Mouse (Mus musculus): ENCODE data around the gene Rtp3. TPM values are rescaled to one million over a fixed set of nuclear protein-coding genes. Genes with fewer than 3 reads are reported as not detected.

The Rtp3 gene
- polyA plus RNA-seq, 1 experiment from 2014 or later = not detected

DNA sequence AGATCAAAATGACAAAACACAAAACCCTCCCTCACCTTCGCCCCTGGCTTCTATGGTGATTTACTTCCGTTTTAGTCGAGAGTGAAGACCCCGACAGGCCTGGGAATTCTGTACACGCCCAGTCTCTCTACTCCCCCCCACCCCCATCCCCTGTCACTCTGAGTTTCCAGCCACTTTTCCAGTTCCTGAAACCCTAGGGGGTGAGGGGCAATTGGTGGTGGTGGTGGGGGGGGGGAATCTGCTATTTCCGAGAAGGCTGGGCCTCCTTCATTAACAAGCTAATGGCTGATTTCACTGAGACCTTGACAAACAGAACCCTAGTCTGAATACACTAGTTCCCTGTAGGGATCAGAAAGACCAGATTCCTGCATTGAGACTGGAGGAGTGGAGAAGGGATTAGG, 43.1 kb downstream of the Rtp3 start:
- Histone ChIP-seq H3K4me1 (ENCODE audit: control insufficient read depth, insufficient read depth, low read length) (0 out of 2 replicates have a peak, but pooled peaks cover 5% of the 10 kb centered on the region), H3K36me3 (ENCODE audit: control insufficient read depth, insufficient read depth, low read length) (no peaks in the 10 kb centered on the region), H3K4me2 (replicated peaks; ENCODE audit: low read depth, low read length) (no peak overlapping the region), H3K9me3 (ENCODE audit: control insufficient read depth, low read depth, low read length) (no peaks in the 10 kb centered on the region), H3K27ac (ENCODE audit: low read length) (no peak overlapping the region), H3K4me3 (ENCODE audit: low read depth, low read length) (no peak overlapping the region), H3K9ac (replicated peaks; ENCODE audit: low read depth, low read length) (no peak overlapping the region), H3K27me3 (ENCODE audit: control insufficient read depth, insufficient read depth, low read length) (peaks cover 21% of the 10 kb centered on the region)
- WGBS = 19% methylated on average over 6 of the region's 6 CpGs
- no peak for ATAC-seq (ENCODE audit: insufficient number of reproducible peaks, insufficient read depth, low FRiP score, low read depth)

- 0 out of 2 replicates have a peak, but pooled peaks cover 5% of the 10 kb centered on the region for H3K4me1 ChIP-seq (ENCODE audit: control insufficient read depth, insufficient read depth, low read length)
- H3K36me3 ChIP-seq (ENCODE audit: control insufficient read depth, insufficient read depth, low read length) = no peaks in the 10 kb centered on the region
- no peak overlapping the region for H3K4me2 ChIP-seq (replicated peaks; ENCODE audit: low read depth, low read length)
- peaks cover 21% of the 10 kb centered on the region for H3K27me3 ChIP-seq (ENCODE audit: control insufficient read depth, insufficient read depth, low read length)
- no peak overlapping the region for H3K9ac ChIP-seq (replicated peaks; ENCODE audit: low read depth, low read length)
- H3K9me3 ChIP-seq (ENCODE audit: control insufficient read depth, low read depth, low read length) = no peaks in the 10 kb centered on the region
- WGBS = 17% methylated on average over 20 of the region's 20 CpGs
- no peak overlapping the region for H3K4me3 ChIP-seq (ENCODE audit: low read depth, low read length)
- no peak for ATAC-seq (ENCODE audit: insufficient number of reproducible peaks, insufficient read depth, low FRiP score, low read depth)
- no peak overlapping the region for H3K27ac ChIP-seq (ENCODE audit: low read length)
Measured at GRCm38 (mm10) chr9:110946548-110947044, 43.8 kb downstream of the Rtp3 start.

GRCm38 (mm10) chr9:110945926-110946325, 44.5 kb downstream of the Rtp3 start, which contains the start of gene Tdgf1:
TSS of gene Tdgf1 (minus strand) at chr9:110946158.
- H3K4me1 ChIP-seq (ENCODE audit: control insufficient read depth, insufficient read depth, low read length) = 0 out of 2 replicates have a peak, but pooled peaks cover 5% of the 10 kb centered on the region
- no peaks in the 10 kb centered on the region for H3K36me3 ChIP-seq (ENCODE audit: control insufficient read depth, insufficient read depth, low read length)
- no peak within 1 kb of the TSS for H3K27ac ChIP-seq (ENCODE audit: low read length)
- H3K9me3 ChIP-seq (ENCODE audit: control insufficient read depth, low read depth, low read length) = no peaks in the 10 kb centered on the region
- no peak within 1 kb of the TSS for H3K4me2 ChIP-seq (replicated peaks; ENCODE audit: low read depth, low read length)
- WGBS = 9% methylated on average over 11 of the region's 11 CpGs
- ATAC-seq (ENCODE audit: insufficient number of reproducible peaks, insufficient read depth, low FRiP score, low read depth) = no peak
- peaks cover 21% of the 10 kb centered on the region for H3K27me3 ChIP-seq (ENCODE audit: control insufficient read depth, insufficient read depth, low read length)
- H3K4me3 ChIP-seq (ENCODE audit: low read depth, low read length) = no peak within 1 kb of the TSS
- no peak within 1 kb of the TSS for H3K9ac ChIP-seq (replicated peaks; ENCODE audit: low read depth, low read length)

GRCm38 (mm10) chr9:110945343-110945742, 45.0 kb downstream of the Rtp3 start:
- H3K9me3 ChIP-seq (ENCODE audit: control insufficient read depth, low read depth, low read length) = no peaks in the 10 kb centered on the region
- H3K4me2 ChIP-seq (replicated peaks; ENCODE audit: low read depth, low read length) = no peak overlapping the region
- H3K4me3 ChIP-seq (ENCODE audit: low read depth, low read length) = no peak overlapping the region
- peaks cover 21% of the 10 kb centered on the region for H3K27me3 ChIP-seq (ENCODE audit: control insufficient read depth, insufficient read depth, low read length)
- H3K36me3 ChIP-seq (ENCODE audit: control insufficient read depth, insufficient read depth, low read length) = no peaks in the 10 kb centered on the region
- no peak overlapping the region for H3K27ac ChIP-seq (ENCODE audit: low read length)
- WGBS = 3% methylated on average over 18 of the region's 18 CpGs
- H3K4me1 ChIP-seq (ENCODE audit: control insufficient read depth, insufficient read depth, low read length) = 0 out of 2 replicates have a peak, but pooled peaks cover 5% of the 10 kb centered on the region
- H3K9ac ChIP-seq (replicated peaks; ENCODE audit: low read depth, low read length) = no peak overlapping the region
- ATAC-seq (ENCODE audit: insufficient number of reproducible peaks, insufficient read depth, low FRiP score, low read depth) = no peak

GRCm38 (mm10) chr9:110944265-110944664, 46.1 kb downstream of the Rtp3 start:
- Histone ChIP-seq H3K9me3 (ENCODE audit: control insufficient read depth, low read depth, low read length) (no peaks in the 10 kb centered on the region), H3K4me3 (ENCODE audit: low read depth, low read length) (no peak overlapping the region), H3K9ac (replicated peaks; ENCODE audit: low read depth, low read length) (no peak overlapping the region), H3K27me3 (ENCODE audit: control insufficient read depth, insufficient read depth, low read length) (peaks cover 21% of the 10 kb centered on the region), H3K27ac (ENCODE audit: low read length) (no peak overlapping the region), H3K4me1 (ENCODE audit: control insufficient read depth, insufficient read depth, low read length) (0 out of 2 replicates have a peak, but pooled peaks cover 5% of the 10 kb centered on the region), H3K4me2 (replicated peaks; ENCODE audit: low read depth, low read length) (no peak overlapping the region), H3K36me3 (ENCODE audit: control insufficient read depth, insufficient read depth, low read length) (no peaks in the 10 kb centered on the region)
- 28% methylated on average over 13 of the region's 13 CpGs for WGBS
- ATAC-seq (ENCODE audit: insufficient number of reproducible peaks, insufficient read depth, low FRiP score, low read depth) = no peak

DNA sequence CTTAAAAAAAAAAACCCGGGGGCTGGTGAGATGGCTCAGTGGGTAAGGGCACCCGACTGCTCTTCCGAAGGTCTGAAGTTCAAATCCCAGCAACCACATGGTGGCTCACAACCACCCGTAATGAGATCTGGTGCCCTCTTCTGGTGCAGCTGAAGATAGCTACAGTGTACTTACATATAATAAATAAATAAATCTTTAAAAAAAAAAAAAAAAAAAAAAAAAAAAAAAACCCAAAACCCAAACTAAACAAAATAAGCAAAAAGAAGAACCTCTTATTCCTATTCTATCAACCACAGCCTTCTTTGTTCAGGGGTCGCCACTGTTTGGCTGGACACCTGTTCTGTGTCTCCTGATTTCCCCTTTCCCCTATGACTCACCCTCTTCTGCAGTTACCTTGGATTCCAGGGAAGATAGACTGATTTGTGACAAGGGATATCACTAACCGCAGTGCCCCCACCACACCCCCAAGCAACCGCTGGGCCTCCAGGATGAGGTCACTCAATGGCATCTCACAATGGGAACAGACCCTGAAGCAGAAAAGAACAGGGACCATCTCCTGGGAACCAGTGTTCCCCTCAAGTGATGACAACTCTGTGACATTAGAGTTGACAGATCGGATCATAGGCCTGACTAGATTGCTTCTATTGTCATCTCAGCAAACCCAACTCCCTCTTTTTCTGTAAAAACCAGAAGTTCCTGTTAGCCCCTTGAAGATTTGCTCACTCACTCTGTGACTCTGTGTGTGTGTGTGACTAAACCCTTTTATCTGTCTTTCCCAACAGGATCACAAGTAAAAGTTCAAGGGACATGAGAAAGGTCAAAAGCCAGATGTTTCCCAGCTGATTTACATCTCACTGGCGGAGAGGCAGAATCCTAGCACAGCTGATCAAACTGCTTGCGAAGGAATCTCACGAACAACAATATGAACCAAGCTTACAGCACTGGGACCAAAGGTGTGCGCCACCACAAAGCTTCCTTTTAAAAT, 52.6 kb downstream of the Rtp3 start:
- 71% methylated on average over 12 of the region's 12 CpGs for WGBS
- Histone ChIP-seq H3K36me3 (ENCODE audit: control insufficient read depth, insufficient read depth, low read length) (no peaks in the 10 kb centered on the region), H3K9me3 (ENCODE audit: control insufficient read depth, low read depth, low read length) (no peaks in the 10 kb centered on the region), H3K4me3 (ENCODE audit: low read depth, low read length) (no peak overlapping the region), H3K9ac (replicated peaks; ENCODE audit: low read depth, low read length) (no peak overlapping the region), H3K4me1 (ENCODE audit: control insufficient read depth, insufficient read depth, low read length) (no peaks in the 10 kb centered on the region), H3K4me2 (replicated peaks; ENCODE audit: low read depth, low read length) (no peak overlapping the region), H3K27me3 (ENCODE audit: control insufficient read depth, insufficient read depth, low read length) (no peaks in the 10 kb centered on the region), H3K27ac (ENCODE audit: low read length) (no peak overlapping the region)
- ATAC-seq (ENCODE audit: insufficient number of reproducible peaks, insufficient read depth, low FRiP score, low read depth) = no peak

GRCm38 (mm10) chr9:110935941-110936340, 54.4 kb downstream of the Rtp3 start:
- no peak for ATAC-seq (ENCODE audit: insufficient number of reproducible peaks, insufficient read depth, low FRiP score, low read depth)
- 86% methylated on average over 7 of the region's 7 CpGs for WGBS
- Histone ChIP-seq H3K9ac (replicated peaks; ENCODE audit: low read depth, low read length) (no peak overlapping the region), H3K4me3 (ENCODE audit: low read depth, low read length) (no peak overlapping the region), H3K9me3 (ENCODE audit: control insufficient read depth, low read depth, low read length) (no peaks in the 10 kb centered on the region), H3K27ac (ENCODE audit: low read length) (no peak overlapping the region), H3K27me3 (ENCODE audit: control insufficient read depth, insufficient read depth, low read length) (no peaks in the 10 kb centered on the region), H3K4me1 (ENCODE audit: control insufficient read depth, insufficient read depth, low read length) (no peaks in the 10 kb centered on the region), H3K36me3 (ENCODE audit: control insufficient read depth, insufficient read depth, low read length) (no peaks in the 10 kb centered on the region), H3K4me2 (replicated peaks; ENCODE audit: low read depth, low read length) (no peak overlapping the region)

All from stomach, embryonic 14.5 days (tissue).